In the genomic region with DNA sequence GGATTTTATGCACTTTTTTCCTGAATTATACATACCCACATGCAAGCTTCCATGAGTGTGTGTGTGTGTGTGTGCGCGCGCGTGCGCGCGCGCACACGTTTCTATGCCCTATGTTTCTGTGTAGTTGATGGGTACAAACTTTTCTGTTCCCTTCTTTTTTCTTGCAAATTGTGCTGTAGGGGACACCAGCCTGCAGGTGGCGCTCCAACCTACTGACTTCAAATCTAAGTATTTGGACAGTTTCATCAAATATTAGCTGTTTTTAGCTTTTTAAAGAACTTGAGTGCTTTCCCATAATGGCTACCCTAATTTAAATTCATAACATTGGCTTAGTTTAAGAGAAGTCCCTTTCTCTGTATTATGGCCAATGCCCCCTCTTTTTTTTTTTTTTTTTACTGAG, we compare ENCODE assay signal across 11 mouse cellular contexts.
A peak's percentile ranks its signal among the peaks of the same experiment; 100 is the strongest.
DNase-seq lines count a peak whose midpoint lies in the region; ATAC-seq and TF ChIP-seq lines count a peak whose summit lies in the region.
"Had no signal": no experiment of that assay in that cellular context is flagged by ENCODE, and none has a peak within 500 bp of the region (broad histone marks: within the 10 kb centered on the region; RNA-seq: fewer than 3 reads in every experiment).

No protein-coding gene starts in this region.

- no peaks in the 10 kb centered on the region for H3K4me1 ChIP-seq in kidney, postnatal 0 days (replicated peaks; ENCODE audit: insufficient read depth, low read length)
- H3K4me1 ChIP-seq in kidney, embryonic 15.5 days: no peaks in the 10 kb centered on the region
- H3K4me1 ChIP-seq: limb, embryonic 13.5 days; midbrain, embryonic 12.5 days had no signal

- H3K9me3 ChIP-seq in kidney, postnatal 0 days (replicated peaks; ENCODE audit: low read length): no peaks in the 10 kb centered on the region
- no peaks in the 10 kb centered on the region for H3K9me3 ChIP-seq in kidney, embryonic 15.5 days (replicated peaks)
- H3K9me3 ChIP-seq: limb, embryonic 13.5 days; midbrain, embryonic 12.5 days had no signal

- H3K36me3 ChIP-seq in kidney, postnatal 0 days (ENCODE audit: insufficient read depth, low read length): no peaks in the 10 kb centered on the region
- no peaks in the 10 kb centered on the region for H3K36me3 ChIP-seq in kidney, embryonic 15.5 days
- H3K36me3 ChIP-seq: limb, embryonic 13.5 days; midbrain, embryonic 12.5 days had no signal

- no peak overlapping the region for H3K27ac ChIP-seq in kidney, postnatal 0 days
- no peak overlapping the region for H3K27ac ChIP-seq in kidney, embryonic 15.5 days
- no peak overlapping the region for H3K27ac ChIP-seq in layer of hippocampus, adult 2 months
- H3K27ac ChIP-seq: limb, embryonic 13.5 days; midbrain, embryonic 12.5 days had no signal

- no peak overlapping the region for H3K4me2 ChIP-seq in kidney, postnatal 0 days (ENCODE audit: low read length)
- no peak overlapping the region for H3K4me2 ChIP-seq in kidney, embryonic 15.5 days
- H3K4me2 ChIP-seq: limb, embryonic 13.5 days; midbrain, embryonic 12.5 days had no signal

- DNase-seq in kidney, postnatal 0 days (ENCODE audit: low spot score): no peak
- DNase-seq in A20 (ENCODE audit: low read depth, low spot score) (peak; percentile 1), NIH3T3 (ENCODE audit: low read depth) (peak; percentile 32)
- DNase-seq in layer of hippocampus, adult 2 months (ENCODE audit: low spot score in 2 of 2): peak; percentile 2 to 57
- DNase-seq in spleen, adult 12 weeks (ENCODE audit: low spot score): no peak
- DNase-seq in heart, adult 9 months (ENCODE audit: low spot score in 2 of 2): no peak
- DNase-seq: spleen, adult 18-20 months had no signal

- WGBS in kidney, postnatal 0 days: 95% methylated on average over 10 of the region's 10 CpGs
- 92% methylated on average over 10 of the region's 10 CpGs for WGBS in kidney, embryonic 15.5 days

- ATAC-seq in kidney, postnatal 0 days (replicated peaks; ENCODE audit: low FRiP score, low read depth): no peak
- ATAC-seq in kidney, embryonic 15.5 days (replicated peaks; ENCODE audit: low FRiP score): no peak
- ATAC-seq: activated CD4-positive, CD25-positive, alpha-beta regulatory T cell, adult 4 months had no signal

- no peaks in the 10 kb centered on the region for H3K27me3 ChIP-seq in kidney, postnatal 0 days (ENCODE audit: insufficient read depth, low read length)
- no peaks in the 10 kb centered on the region for H3K27me3 ChIP-seq in kidney, embryonic 15.5 days
- H3K27me3 ChIP-seq: limb, embryonic 13.5 days; midbrain, embryonic 12.5 days had no signal

- TF ChIP-seq CTCF in kidney, postnatal 0 days (IDR thresholded peaks at IDR 0.05; ENCODE audit: low read depth): peak; percentile 33; the same call in 1 of the 2 replicates
- TF ChIP-seq CTCF in layer of hippocampus, adult 2 months (conservative IDR thresholded peaks at IDR 0.05): peak; percentile 79

- no peak overlapping the region for H3K9ac ChIP-seq in kidney, postnatal 0 days (ENCODE audit: low read depth, low read length)
- no peak overlapping the region for H3K9ac ChIP-seq in kidney, embryonic 15.5 days
- H3K9ac ChIP-seq: limb, embryonic 13.5 days; midbrain, embryonic 12.5 days had no signal

- no peak overlapping the region for H3K4me3 ChIP-seq in kidney, postnatal 0 days (replicated peaks; ENCODE audit: low read depth, low read length)
- no peak overlapping the region for H3K4me3 ChIP-seq in kidney, embryonic 15.5 days (replicated peaks)
- H3K4me3 ChIP-seq in layer of hippocampus, adult 2 months: no peak overlapping the region
- H3K4me3 ChIP-seq: limb, embryonic 13.5 days; midbrain, embryonic 12.5 days had no signal

Comparison
In these comparisons a context has a peak if more than half of its experiments do, and no peak if none do; other contexts are left out.
1. DNase-seq: peak in A20 (single experiment), NIH3T3 (single experiment) and layer of hippocampus, adult 2 months (2 of 2); none in kidney, postnatal 0 days (single experiment), spleen, adult 12 weeks (single experiment) and heart, adult 9 months (0 of 2).